Mouse (Mus musculus) liver, postnatal 0 days (tissue): ENCODE data around the gene Mgat4b. TPM values are rescaled to one million over a fixed set of nuclear protein-coding genes. Genes with fewer than 3 reads are reported as not detected.
A peak's percentile ranks its signal among the peaks of the same experiment; 100 is the strongest.

Experiments used
- ATAC-seq: fragments of 200-750 bp; cut with Nextera tagmentation; 2 replicates; pipeline ENCODE4 v1.8.0; 2017; ENCODE audit warnings: mild to moderate bottlenecking, moderate library complexity
- DNase-seq: peaks from one replicate; pipeline ENCODE4 v3.0.0-alpha.2; 2016
- H3K27ac ChIP-seq: fragments of 300-500 bp; sonication (generic); 2 replicates; pipeline ENCODE4 v1.5.1; 2014; ENCODE audit warnings: antibody characterized with exemption, moderate library complexity, mild to moderate bottlenecking, low read depth
- H3K27me3 ChIP-seq: fragments of 300-500 bp; sonication (generic); 2 replicates; pipeline ENCODE4 v1.6.1; 2014; ENCODE audit warnings: low read length, control low read depth, mixed read lengths; ENCODE audit not compliant: insufficient read depth
- H3K36me3 ChIP-seq: fragments of 300-500 bp; sonication (generic); replicated peaks from 2 replicates; pipeline ENCODE4 v1.6.1; 2014; ENCODE audit warnings: mild to moderate bottlenecking, control low read depth, low read length, moderate library complexity, mixed read lengths; ENCODE audit not compliant: insufficient read depth
- H3K4me1 ChIP-seq: fragments of 300-500 bp; sonication (generic); 2 replicates; pipeline ENCODE4 v1.6.1; 2014; ENCODE audit warnings: antibody characterized with exemption, mild to moderate bottlenecking, control low read depth; ENCODE audit not compliant: insufficient read depth
- H3K4me2 ChIP-seq: fragments of 300-500 bp; sonication (generic); 2 replicates; pipeline ENCODE4 v1.6.1; 2014; ENCODE audit warnings: low read depth, mild to moderate bottlenecking, low read length, moderate library complexity, mixed read lengths
- H3K4me3 ChIP-seq: fragments of 300-500 bp; sonication (generic); 2 replicates; pipeline ENCODE4 v1.5.1; 2014; ENCODE audit warnings: low read depth, low read length
- H3K9ac ChIP-seq: fragments of 300-500 bp; sonication (generic); replicated peaks from 2 replicates; pipeline ENCODE4 v1.6.1; 2014; ENCODE audit warnings: mild to moderate bottlenecking, moderate library complexity
- H3K9me3 ChIP-seq: fragments of 300-500 bp; sonication (generic); 2 replicates; pipeline ENCODE4 v1.6.1; 2016; ENCODE audit warnings: mild to moderate bottlenecking, control low read depth, low read length, mixed read lengths
- CTCF ChIP-seq: sonication (generic); IDR thresholded peaks from 2 replicates; pipeline ENCODE4 v1.5.1; 2016; ENCODE audit warnings: antibody characterized with exemption, low read depth
- EP300 ChIP-seq: IDR thresholded peaks from 2 replicates; pipeline ENCODE4 v1.6.1; 2016; ENCODE audit warnings: antibody characterized with exemption, low read depth, mild to moderate bottlenecking
- WGBS: fragments of 180-500 bp; shearing (Covaris S2); extraction: QIAGEN DNeasy Blood & Tissue Kit; methylation state at CpG from one replicate; pipeline ENCODE4 v1.1.7; 2014; ENCODE audit not compliant: insufficient replicate concordance; 5-methylcytosine and 5-hydroxymethylcytosine counted together
- polyA plus RNA-seq: library from polyadenylated mRNA; unstranded; fragments of >200 nt; fragmentation: Nextera tagmentation; extraction: Ambion mirVana; gene quantifications from 2 replicates; pipeline ENCODE4 v1.2.1, GENCODE M21; 2015

Gene Mgat4b
- polyA plus RNA-seq, 1 experiment from 2014 or later, result 17.2 TPM

GRCm38 (mm10) chr11:50252684-50253265, 42.1 kb downstream of the Mgat4b start:
- H3K9me3 ChIP-seq, result no peaks in the 10 kb centered on the region
- H3K4me3 ChIP-seq, result no peak overlapping the region
- no peak overlapping the region for H3K4me2 ChIP-seq
- TF ChIP-seq EP300, result no peak
- no peak for TF ChIP-seq CTCF
- ATAC-seq, result no peak
- H3K9ac ChIP-seq, result no peak overlapping the region
- H3K4me1 ChIP-seq, result no peaks in the 10 kb centered on the region
- WGBS, result 72% methylated on average over 11 of the region's 11 CpGs
- H3K27ac ChIP-seq, result no peak overlapping the region
- no peak for DNase-seq
- peaks cover 20% of the 10 kb centered on the region for H3K36me3 ChIP-seq
- no peaks in the 10 kb centered on the region for H3K27me3 ChIP-seq

- no peak for TF ChIP-seq CTCF
- TF ChIP-seq EP300, result no peak
- Histone ChIP-seq H3K9ac (no peak overlapping the region), H3K36me3 (peaks cover 26% of the 10 kb centered on the region), H3K4me3 (no peak overlapping the region), H3K27ac (no peak overlapping the region), H3K4me2 (no peak overlapping the region), H3K27me3 (no peaks in the 10 kb centered on the region), H3K9me3 (no peaks in the 10 kb centered on the region), H3K4me1 (no peaks in the 10 kb centered on the region)
- 93% methylated on average over 1 of the region's 1 CpGs for WGBS
- ATAC-seq (no peak), DNase-seq (no peak)
Observed at GRCm38 (mm10) chr11:50253393-50253792, 42.7 kb downstream of the Mgat4b start.

- Histone ChIP-seq H3K9me3 (no peaks in the 10 kb centered on the region), H3K4me2 (no peak overlapping the region)
- WGBS, result 90% methylated on average over 12 of the region's 12 CpGs
Observed at GRCm38 (mm10) chr11:50254010-50254580, 43.4 kb downstream of the Mgat4b start.

GRCm38 (mm10) chr11:50256615-50257014, 45.9 kb downstream of the Mgat4b start:
- peaks cover 50% of the 10 kb centered on the region for H3K36me3 ChIP-seq
- H3K9ac ChIP-seq, result no peak overlapping the region
- no peak overlapping the region for H3K4me3 ChIP-seq
- ATAC-seq (no peak), DNase-seq (no peak)
- no peak overlapping the region for H3K4me2 ChIP-seq
- no peaks in the 10 kb centered on the region for H3K27me3 ChIP-seq
- 62% methylated on average over 7 of the region's 7 CpGs for WGBS
- no peak overlapping the region for H3K27ac ChIP-seq
- no peaks in the 10 kb centered on the region for H3K4me1 ChIP-seq
- H3K9me3 ChIP-seq, result no peaks in the 10 kb centered on the region
- TF ChIP-seq CTCF (no peak), EP300 (no peak)

More at GRCm38 (mm10) chr11:50254010-50254580, 43.4 kb downstream of the Mgat4b start:
- H3K36me3 ChIP-seq, result peaks cover 32% of the 10 kb centered on the region
- no peak overlapping the region for H3K4me3 ChIP-seq
- no peaks in the 10 kb centered on the region for H3K4me1 ChIP-seq
- ATAC-seq (no peak), DNase-seq (no peak)
- TF ChIP-seq CTCF (no peak), EP300 (no peak)
- H3K9ac ChIP-seq, result no peak overlapping the region
- H3K27me3 ChIP-seq, result no peaks in the 10 kb centered on the region
- no peak overlapping the region for H3K27ac ChIP-seq

- ATAC-seq (no peak), DNase-seq (no peak)
- Histone ChIP-seq H3K36me3 (peaks cover 65% of the 10 kb centered on the region), H3K9me3 (no peaks in the 10 kb centered on the region), H3K4me3 (no peak overlapping the region), H3K9ac (no peak overlapping the region), H3K27ac (no peak overlapping the region), H3K4me1 (no peaks in the 10 kb centered on the region), H3K27me3 (no peaks in the 10 kb centered on the region), H3K4me2 (no peak overlapping the region)
- WGBS, result 80% methylated on average over 7 of the region's 7 CpGs
- TF ChIP-seq EP300, result no peak
- TF ChIP-seq CTCF, result no peak
Observed at GRCm38 (mm10) chr11:50258310-50258709, 47.6 kb downstream of the Mgat4b start.

- H3K9ac ChIP-seq, result no peak overlapping the region
- H3K4me1 ChIP-seq, result no peaks in the 10 kb centered on the region
- no peak for ATAC-seq
- no peak for DNase-seq
- no peak overlapping the region for H3K4me2 ChIP-seq
- no peaks in the 10 kb centered on the region for H3K9me3 ChIP-seq
- H3K36me3 ChIP-seq, result peaks cover 80% of the 10 kb centered on the region
- no peak overlapping the region for H3K27ac ChIP-seq
- no peaks in the 10 kb centered on the region for H3K27me3 ChIP-seq
- no peak overlapping the region for H3K4me3 ChIP-seq
- WGBS, result 84% methylated on average over 4 of the region's 4 CpGs
- TF ChIP-seq CTCF, result peak; percentile 55
- TF ChIP-seq EP300, result no peak
Observed at GRCm38 (mm10) chr11:50262020-50262419, 51.3 kb downstream of the Mgat4b start.
